Mouse (Mus musculus) G1E (cell line): Measurements from ENCODE around the gene Slc25a30.

Experiments
- CTCF ChIP-seq: IDR thresholded peaks from 2 replicates; pipeline ENCODE4 v1.5.1; 2012; ENCODE audit warnings: low read depth, low read length, inconsistent platforms, mixed read lengths
- GATA1 ChIP-seq: IDR thresholded peaks from 2 replicates; pipeline ENCODE4 v1.6.1; 2012; ENCODE audit warnings: borderline replicate concordance, low read length, inconsistent platforms, mixed read lengths
- TAL1 ChIP-seq: conservative IDR thresholded peaks from 2 replicates; pipeline ENCODE4 v1.6.1; 2012; ENCODE audit warnings: low read depth, low read length, inconsistent platforms, mixed read lengths

DNA sequence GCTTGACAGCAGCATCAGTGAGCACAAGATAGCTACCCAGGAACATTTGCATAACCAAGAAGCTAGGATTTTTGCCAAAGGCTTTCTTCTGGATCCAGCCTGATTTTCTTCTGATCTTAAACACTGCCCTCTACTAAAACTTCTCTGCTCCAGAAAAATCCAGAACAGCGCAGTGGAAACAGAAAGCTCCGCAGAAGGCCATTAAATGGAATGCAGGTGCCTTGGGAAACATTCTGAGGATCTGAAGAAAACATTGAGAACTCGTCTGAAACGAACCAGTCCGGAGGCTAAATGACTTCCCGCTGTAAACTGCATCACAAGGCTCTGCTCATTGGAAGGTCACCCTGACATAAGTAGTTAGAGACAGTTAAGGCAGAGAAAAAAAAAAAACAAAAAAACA is 23.1 kb upstream of the Slc25a30 start:
- TF ChIP-seq CTCF (no peak), TAL1 (no peak), GATA1 (no peak)
